Mouse (Mus musculus) regulatory T cell (primary cell): Measurements from ENCODE around the gene Snrpn.
"Not testable (repeated sequence)": the region's sequence is repeated elsewhere in the genome, so short reads cannot be mapped to it uniquely, and the experiment has no call there.

Experiments
- in situ Hi-C: fragments of 300-600 bp; cut with MboI, MseI; formaldehyde crosslinking; loops from one replicate; pipeline ENCODE4 v1.15.1; 2025; ENCODE audit warnings: high pct_unique_total_duplicates

Snrpn gene

DNA sequence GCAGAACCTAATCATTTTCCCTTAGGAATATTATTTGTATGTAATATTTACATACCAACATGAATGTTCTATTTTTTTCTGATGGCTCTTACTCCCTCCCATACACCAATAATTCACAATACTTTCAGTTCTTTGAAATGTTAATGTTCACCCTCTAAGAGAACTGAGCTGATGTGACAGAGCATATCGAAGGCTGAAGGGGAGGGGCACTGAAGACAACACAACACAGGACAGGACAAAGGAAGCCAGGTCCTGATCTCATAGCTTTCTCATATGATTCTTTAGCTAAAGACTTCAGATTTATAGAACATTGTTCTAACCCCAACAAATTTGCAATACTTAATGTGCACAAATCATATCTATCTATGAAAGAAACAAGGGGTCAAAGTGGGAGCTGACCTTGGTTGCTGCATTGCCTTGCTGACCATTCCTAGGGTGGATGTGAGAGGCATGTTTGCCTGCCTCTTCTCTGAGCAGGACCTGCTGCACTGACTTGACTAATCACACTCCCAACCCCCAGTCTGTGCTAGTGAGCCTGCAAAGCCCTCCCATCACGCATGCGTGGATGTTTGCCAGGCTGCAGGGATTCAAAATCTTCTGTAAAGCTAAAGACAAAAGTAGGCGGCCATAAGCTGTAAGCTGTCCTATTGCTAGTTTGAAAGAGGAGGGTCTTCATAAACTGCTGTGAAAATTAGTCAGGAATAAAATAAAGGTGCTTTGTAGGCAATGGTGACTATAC is at the start of gene Snrpn:
Gene Snrpn, minus strand, starts transcription at position 478 of the 739 bp plus-strand sequence.
- in situ Hi-C loops, result no loop called here

DNA sequence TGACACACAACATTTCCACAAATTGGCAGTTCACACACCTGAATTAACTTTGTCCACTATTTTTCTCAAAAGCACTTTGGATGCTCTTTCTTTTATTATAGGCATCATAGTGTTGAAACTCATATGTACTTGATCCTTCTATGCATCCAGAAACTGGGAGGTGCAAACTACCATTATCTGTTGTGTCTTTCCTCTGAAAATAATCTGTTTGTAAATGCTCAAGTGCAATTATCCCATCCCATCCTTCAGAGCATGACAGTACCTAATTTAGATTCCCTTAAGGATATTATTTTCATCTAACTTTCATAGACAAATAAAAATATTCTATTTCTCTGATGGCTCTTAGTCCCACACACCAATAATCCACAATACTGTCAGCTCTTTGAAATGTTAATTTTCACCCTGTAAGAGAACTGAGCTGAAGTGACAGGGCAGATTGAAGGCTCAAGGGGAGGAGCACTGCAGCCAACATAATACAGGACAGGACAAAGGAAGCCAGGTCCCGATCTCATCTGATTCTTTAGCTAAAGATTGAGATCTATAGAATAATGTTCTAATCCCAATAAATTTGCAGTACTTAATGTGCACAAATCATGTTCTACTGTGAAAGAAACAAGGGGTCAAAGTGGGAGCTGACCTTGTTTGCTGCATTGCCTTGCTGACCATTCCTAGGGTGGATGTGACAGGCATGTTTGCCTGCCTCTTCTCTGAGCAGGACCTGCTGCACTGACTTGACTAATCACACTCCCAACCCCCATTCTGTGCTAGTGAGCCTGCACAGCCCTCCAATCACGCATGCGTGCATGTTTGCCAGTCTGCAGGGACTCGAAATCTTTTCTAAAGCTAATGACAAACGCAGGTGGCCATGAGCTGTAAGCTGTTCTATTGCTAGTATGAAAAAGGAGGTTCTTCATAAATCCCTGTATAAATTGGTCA is 30.5 kb upstream of the Snrpn start:
- in situ Hi-C loops, result no loop called here

GRCm38 (mm10) chr7:60125332-60125731 is 14.7 kb downstream of the Snrpn start:
- in situ Hi-C loops, result no loop called here

DNA sequence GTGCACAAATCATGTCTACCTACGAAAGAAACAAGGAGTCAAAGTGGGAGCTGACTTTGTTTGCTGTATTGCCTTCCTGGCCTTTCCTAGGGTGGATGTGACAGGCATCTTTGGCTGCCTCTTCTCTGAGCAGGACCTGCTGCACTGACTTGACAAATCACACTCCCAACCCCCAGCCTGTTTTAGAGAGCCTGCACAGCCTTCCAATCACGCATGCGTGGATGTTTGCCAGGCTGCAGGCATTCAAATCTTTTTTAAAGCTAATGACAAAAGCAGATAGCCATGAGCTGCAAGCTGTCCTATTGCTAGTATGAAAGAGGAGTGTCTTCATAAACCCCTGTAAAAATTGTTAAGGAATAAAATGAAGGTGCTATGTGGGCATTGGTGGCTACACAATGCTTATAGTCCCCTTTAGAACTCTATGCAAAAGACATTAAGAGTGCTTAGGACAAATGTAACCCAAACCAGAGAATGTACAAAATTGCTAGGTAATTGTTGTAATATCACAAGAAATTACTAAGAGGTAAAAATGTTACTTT is 16.9 kb downstream of the Snrpn start:
- in situ Hi-C loops, result not testable (repeated sequence)

DNA sequence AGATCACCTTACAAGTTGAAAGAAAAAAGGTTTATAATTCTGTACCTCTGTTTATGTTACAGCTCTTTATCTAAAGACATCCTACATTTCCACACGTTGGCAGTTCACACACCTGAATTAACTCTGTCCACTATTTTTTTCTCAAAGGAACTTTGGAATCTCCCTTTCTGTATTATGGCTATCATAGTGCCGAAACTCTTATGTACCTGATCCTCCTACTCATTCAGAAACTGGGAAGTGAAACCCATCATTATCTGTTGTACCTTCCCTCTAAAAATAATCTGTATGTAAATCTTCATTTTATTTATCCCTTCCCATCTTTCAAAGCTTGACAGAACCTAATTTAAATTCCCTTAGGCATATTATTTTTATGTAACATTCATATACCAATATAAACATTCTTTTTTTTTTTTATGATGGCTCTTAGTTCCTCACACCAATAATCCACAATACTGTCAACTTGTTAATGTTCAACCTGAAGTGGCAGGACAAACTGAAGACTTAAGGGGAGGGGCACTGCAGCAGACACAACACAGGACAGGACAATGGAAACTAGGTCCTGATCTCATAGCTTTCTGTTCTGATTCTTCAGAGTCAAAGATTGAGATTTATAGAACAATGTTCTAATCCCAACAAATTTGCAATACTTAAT is 17.5 kb downstream of the Snrpn start:
- in situ Hi-C loops, result no loop called here

GRCm38 (mm10) chr7:60097154-60097859 is 42.7 kb downstream of the Snrpn start:
- in situ Hi-C loops, result no loop called here

DNA sequence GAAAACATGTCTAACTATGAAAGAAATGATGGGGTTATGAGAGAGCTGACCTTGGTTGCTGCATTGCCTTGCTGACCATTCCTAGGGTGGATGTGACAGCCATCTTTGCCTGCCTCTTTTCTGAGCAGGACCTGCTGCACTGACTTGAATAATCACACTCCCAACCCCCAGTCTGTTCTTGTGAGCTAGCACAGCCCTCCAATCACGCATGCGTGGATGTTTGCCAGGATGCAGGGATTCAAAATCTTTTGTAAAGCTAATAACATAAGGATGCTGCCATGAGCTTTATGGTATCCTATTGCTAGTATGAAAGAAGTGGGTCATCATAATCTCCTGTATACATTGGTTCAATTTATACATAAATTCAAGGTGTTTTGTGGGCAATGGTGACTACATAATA is 63.7 kb downstream of the Snrpn start:
- in situ Hi-C loops, result no loop called here

DNA sequence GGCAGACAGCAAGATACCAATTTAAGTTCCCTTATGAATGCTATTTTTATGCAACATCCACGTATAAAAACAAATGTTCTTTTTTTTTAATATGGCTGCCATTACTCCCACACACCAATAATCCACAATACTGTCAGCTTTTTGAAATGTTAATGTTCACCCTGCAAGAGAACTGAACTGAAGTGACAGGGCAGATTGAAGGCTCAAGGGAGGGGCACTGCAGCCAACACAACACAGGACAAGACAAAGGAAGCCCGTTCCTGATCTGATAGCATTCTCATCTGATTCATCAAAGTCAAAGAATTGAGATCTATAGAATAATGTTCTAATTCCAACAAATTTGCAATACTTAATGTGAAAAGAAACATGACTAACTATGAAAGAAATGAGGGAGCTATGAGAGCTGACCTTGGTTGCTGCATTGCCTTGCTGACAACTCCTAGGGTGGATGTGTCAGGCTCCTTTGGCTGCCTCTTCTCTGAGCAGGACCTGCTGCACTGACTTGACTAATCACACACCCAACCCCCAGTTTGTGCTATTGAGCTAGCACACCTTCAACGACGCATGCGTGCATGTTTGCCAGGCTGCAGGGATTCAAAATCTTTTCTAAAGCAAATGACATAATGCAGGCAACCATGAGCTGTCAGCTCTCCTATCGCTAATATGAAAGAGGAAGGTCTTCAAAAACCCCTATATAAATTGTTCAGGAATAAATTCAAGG is 92.4 kb downstream of the Snrpn start:
- in situ Hi-C loops, result no loop called here

DNA sequence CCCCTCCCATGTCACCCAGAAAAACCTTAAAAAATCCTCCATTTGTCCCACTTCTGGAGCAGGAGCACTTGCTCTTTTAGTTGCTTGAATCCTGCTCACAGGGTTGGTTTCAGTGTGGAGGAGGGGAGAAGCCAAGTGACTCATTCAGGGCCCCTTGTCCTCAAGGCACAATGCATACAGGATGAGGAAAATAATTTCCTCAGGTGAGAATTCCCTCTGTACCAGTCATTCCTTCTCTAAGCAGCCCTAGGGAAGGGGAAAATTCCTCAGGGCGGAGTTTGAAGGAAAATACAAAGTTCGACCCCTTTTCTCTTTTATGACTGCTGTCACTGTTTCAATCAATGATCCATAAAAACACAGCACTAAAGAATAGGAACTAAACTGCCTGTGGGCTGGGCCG is 126.8 kb downstream of the Snrpn start:
- in situ Hi-C loops, result no loop called here

- in situ Hi-C loops, result no loop called here
These were observed 132.2 kb downstream of the Snrpn start for GRCm38 (mm10) chr7:60007727-60008360.

GRCm38 (mm10) chr7:60006262-60006661 is 133.8 kb downstream of the Snrpn start:
- in situ Hi-C loops, result no loop called here

DNA sequence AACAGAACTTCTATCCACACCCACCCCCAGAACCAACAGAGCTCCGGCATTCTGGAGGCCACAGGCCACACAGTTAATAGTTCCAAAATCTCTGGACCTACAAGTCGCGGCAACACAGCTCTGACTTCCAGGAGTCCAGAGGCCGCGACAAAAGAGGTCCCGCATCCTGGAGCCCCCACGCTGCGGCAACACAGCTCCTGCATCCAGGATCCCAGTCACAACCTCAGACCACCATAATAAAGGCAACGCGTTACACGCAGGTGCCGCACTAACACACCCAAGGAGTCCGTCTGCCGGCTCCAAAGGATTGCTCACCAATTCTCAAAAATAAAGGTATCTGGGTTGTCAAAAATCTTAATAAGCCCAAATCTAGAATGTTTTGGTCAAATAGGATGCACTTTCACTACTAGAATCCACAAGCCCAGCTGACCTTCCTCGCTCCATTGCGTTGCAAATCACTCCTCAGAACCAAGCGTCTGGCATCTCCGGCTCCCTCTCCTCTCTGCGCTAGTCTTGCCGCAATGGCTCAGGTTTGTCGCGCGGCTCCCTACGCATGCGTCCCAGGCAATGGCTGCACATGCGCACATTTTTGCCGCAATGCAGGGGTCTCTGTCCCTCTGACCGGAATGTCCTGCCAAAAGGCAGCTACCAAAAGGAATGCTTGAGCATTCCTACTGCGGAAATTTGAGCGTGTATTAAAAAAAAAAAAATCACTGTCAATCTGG is 135.3 kb downstream of the Snrpn start, which contains the start of the genes Snurf and Gm38393:
Gene Snurf, minus strand, starts transcription at position 444 of the 725 bp plus-strand sequence.
Gene Gm38393, minus strand, starts transcription at position 459 of the 725 bp plus-strand sequence.
- in situ Hi-C loops, result no loop called here

DNA sequence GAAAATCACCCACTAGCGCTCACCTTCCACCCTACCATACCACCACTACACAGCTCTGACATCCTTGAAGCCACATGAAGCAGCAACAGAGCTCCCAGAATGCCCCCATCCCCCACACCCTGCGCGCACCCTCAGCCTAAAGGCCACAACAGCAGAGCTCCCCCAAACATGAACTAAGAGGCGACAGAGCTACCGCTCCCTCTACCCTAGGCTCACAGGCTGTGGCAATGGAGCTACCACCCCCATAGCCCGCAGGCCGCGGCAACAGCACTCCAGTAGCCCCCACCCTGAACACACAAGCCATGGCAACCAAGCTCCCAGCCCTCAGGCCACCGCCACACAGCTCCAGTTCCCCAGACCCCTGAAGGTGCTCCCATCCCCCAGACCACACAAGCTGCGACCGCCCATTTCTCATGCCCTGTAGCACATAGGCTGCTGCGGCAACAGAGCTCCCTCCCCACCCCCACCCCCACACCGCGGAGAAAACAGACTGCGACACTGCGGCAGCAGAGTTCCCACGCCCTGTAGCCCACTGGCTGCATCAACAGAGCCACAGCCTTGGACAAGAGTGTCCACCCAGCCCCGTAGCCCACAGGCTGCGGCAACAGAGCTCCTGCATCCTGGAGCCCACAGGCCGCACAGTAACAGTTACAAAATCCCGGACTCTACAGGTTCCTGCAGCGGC is 136.0 kb downstream of the Snrpn start:
- in situ Hi-C loops, result no loop called here

DNA sequence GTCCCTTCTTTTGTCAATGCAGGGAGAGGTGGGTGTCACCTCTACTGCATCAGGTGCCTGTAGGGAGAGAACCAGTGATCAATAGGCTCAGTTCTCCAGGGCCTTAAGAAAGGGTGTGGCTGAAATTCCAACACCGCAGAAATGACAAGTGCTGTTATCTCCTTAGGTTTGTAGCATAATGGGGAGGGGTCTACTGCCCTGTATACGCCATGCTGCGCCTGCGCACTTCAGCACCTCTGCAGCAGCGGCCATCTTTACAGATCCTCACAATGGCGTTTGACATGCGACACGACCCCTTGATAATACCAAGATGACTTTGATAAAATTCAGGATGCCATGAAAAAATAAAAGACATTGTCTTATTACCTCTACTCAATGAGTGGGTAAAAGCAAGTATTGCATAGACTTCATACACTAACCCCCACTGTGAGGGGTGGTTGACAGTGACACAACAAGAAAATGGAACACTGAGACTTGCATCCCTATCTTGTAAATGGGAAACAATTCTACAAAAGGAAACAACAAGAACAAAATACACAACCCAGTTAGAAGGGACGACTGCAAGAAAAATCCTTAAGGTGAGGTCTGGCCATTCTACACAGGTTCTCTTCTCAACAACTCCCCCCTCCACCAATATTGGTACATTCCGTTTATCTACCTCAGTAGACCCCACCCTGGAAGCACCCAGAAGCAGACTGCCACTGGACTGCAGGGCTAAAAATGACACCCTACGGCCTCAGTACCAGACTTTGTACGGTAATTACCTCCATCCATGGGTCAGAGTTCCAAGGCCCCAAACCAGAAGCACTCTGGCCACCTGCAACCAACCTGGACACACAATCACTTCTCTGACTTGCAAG is 136.8 kb downstream of the Snrpn start:
- in situ Hi-C loops, result no loop called here

DNA sequence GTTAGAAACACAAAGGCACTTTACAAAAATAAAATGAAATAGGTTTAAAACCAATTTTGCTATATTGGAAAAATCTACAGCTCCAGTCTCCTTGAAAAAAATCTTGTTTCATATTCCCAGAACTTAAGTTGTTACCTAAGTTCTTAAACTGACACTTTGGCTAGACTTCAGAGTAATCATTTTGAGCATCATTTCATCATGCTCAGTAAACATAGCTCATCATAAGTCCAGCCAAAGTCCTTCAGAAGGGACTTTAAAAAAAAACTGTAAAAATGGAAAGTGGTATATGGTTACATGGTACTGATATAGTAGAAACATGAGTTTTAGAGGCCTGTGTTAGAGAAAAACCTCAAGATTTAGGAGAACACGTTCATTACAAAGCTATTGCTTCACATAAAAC is 161.4 kb downstream of the Snrpn start:
- in situ Hi-C loops, result no loop called here
